Mouse (Mus musculus): ENCODE data around the gene Dusp7. TPM values are rescaled to one million over a fixed set of nuclear protein-coding genes. Genes with fewer than 3 reads are reported as not detected.

Gene Dusp7
- polyA plus RNA-seq, 2 experiments: 73.0 to 130 TPM

GRCm38 (mm10) chr9:106371776-106372175, 3.3 kb downstream of the Dusp7 start:
- H3K9me3 ChIP-seq (ENCODE audit: control insufficient read depth, low read length): no peaks in the 10 kb centered on the region
- no peak for ATAC-seq (ENCODE audit: low FRiP score, low read depth)
- 11% methylated on average over 6 of the region's 6 CpGs for WGBS
- no peak for TF ChIP-seq POLR2A (IDR thresholded peaks at IDR 0.05; ENCODE audit: borderline replicate concordance, extremely low read depth, insufficient read depth, insufficient read length)
- peak overlapping the region; percentile 95 for H3K4me2 ChIP-seq (replicated peaks; ENCODE audit: low read depth, low read length, severe bottlenecking)
- peak; percentile 51 for DNase-seq (ENCODE audit: low spot score)
- no peak overlapping the region for H3K27ac ChIP-seq (replicated peaks; ENCODE audit: low read depth, low read length)
- H3K4me3 ChIP-seq (replicated peaks; ENCODE audit: low read length): peak overlapping the region; percentile 88
- peak overlapping the region; percentile 46 for H3K9ac ChIP-seq (ENCODE audit: low read depth, low read length, severe bottlenecking)
- peaks cover 59% of the 10 kb centered on the region for H3K36me3 ChIP-seq (ENCODE audit: control insufficient read depth, insufficient read depth, low read length)
- H3K4me1 ChIP-seq (ENCODE audit: control insufficient read depth, insufficient read depth, low read length): peaks cover 33% of the 10 kb centered on the region
- H3K27me3 ChIP-seq (ENCODE audit: control insufficient read depth, insufficient read depth, low read length): no peaks in the 10 kb centered on the region

GRCm38 (mm10) chr9:106372431-106373412, 4.3 kb downstream of the Dusp7 start:
- Histone ChIP-seq H3K9me3 (ENCODE audit: control insufficient read depth, low read length) (no peaks in the 10 kb centered on the region), H3K4me3 (replicated peaks; ENCODE audit: low read length) (peak overlapping the region; percentile 10; the same call in 1 of the 2 replicates), H3K4me1 (ENCODE audit: control insufficient read depth, insufficient read depth, low read length) (peaks cover 36% of the 10 kb centered on the region), H3K27me3 (ENCODE audit: control insufficient read depth, insufficient read depth, low read length) (no peaks in the 10 kb centered on the region), H3K4me2 (replicated peaks; ENCODE audit: low read depth, low read length, severe bottlenecking) (peak overlapping the region; percentile 95), H3K36me3 (ENCODE audit: control insufficient read depth, insufficient read depth, low read length) (peaks cover 69% of the 10 kb centered on the region), H3K27ac (replicated peaks; ENCODE audit: low read depth, low read length) (no peak overlapping the region), H3K9ac (ENCODE audit: low read depth, low read length, severe bottlenecking) (no peak overlapping the region)
- TF ChIP-seq POLR2A (IDR thresholded peaks at IDR 0.05; ENCODE audit: borderline replicate concordance, extremely low read depth, insufficient read depth, insufficient read length): no peak
- WGBS: 88% methylated on average over 11 of the region's 11 CpGs
- ATAC-seq (ENCODE audit: low FRiP score, low read depth) (no peak), DNase-seq (ENCODE audit: low spot score) (no peak)

- H3K9ac ChIP-seq (ENCODE audit: low read depth, low read length, severe bottlenecking): no peak overlapping the region
- WGBS: 75% methylated on average over 7 of the region's 7 CpGs
- no peak overlapping the region for H3K27ac ChIP-seq (replicated peaks; ENCODE audit: low read depth, low read length)
Measured at GRCm38 (mm10) chr9:106373973-106374372, 5.5 kb downstream of the Dusp7 start.

DNA sequence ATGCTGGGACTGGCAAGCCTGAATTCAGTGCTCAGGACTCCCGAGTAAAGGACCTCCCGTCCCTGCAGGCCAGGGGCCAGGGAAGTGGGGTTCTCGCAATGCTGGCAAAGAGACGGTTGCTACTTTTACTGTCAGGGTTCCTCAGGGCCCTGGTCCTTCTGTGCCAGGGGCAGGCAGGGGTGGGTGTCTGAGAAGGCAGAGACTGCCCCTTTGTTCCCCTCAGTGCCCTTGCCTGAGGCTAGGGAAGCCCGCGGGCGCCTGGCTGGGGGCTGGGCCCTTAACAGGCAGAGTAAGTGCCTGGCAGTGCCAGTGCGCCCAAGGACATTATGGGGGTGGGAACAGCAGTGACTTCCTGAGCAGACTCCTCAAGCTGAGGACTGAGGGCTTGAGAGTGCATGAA, 8.8 kb downstream of the Dusp7 start:
- Histone ChIP-seq H3K4me3 (replicated peaks; ENCODE audit: low read length) (no peak overlapping the region), H3K4me2 (replicated peaks; ENCODE audit: low read depth, low read length, severe bottlenecking) (no peak overlapping the region), H3K9ac (ENCODE audit: low read depth, low read length, severe bottlenecking) (no peak overlapping the region), H3K4me1 (ENCODE audit: control insufficient read depth, insufficient read depth, low read length) (peaks cover 21% of the 10 kb centered on the region), H3K27ac (replicated peaks; ENCODE audit: low read depth, low read length) (no peak overlapping the region), H3K36me3 (ENCODE audit: control insufficient read depth, insufficient read depth, low read length) (peaks cover 60% of the 10 kb centered on the region), H3K9me3 (ENCODE audit: control insufficient read depth, low read length) (no peaks in the 10 kb centered on the region), H3K27me3 (ENCODE audit: control insufficient read depth, insufficient read depth, low read length) (no peaks in the 10 kb centered on the region)
- WGBS: 80% methylated on average over 8 of the region's 8 CpGs
- DNase-seq (ENCODE audit: low spot score): no peak
- ATAC-seq (ENCODE audit: low FRiP score, low read depth): no peak
- TF ChIP-seq POLR2A (IDR thresholded peaks at IDR 0.05; ENCODE audit: borderline replicate concordance, extremely low read depth, insufficient read depth, insufficient read length): no peak

More at GRCm38 (mm10) chr9:106373973-106374372, 5.5 kb downstream of the Dusp7 start:
- H3K27me3 ChIP-seq (ENCODE audit: control insufficient read depth, insufficient read depth, low read length): no peaks in the 10 kb centered on the region
- no peak for ATAC-seq (ENCODE audit: low FRiP score, low read depth)
- H3K4me1 ChIP-seq (ENCODE audit: control insufficient read depth, insufficient read depth, low read length): peaks cover 36% of the 10 kb centered on the region
- peaks cover 81% of the 10 kb centered on the region for H3K36me3 ChIP-seq (ENCODE audit: control insufficient read depth, insufficient read depth, low read length)
- TF ChIP-seq POLR2A (IDR thresholded peaks at IDR 0.05; ENCODE audit: borderline replicate concordance, extremely low read depth, insufficient read depth, insufficient read length): no peak
- H3K4me2 ChIP-seq (replicated peaks; ENCODE audit: low read depth, low read length, severe bottlenecking): no peak overlapping the region
- no peaks in the 10 kb centered on the region for H3K9me3 ChIP-seq (ENCODE audit: control insufficient read depth, low read length)
- H3K4me3 ChIP-seq (replicated peaks; ENCODE audit: low read length): no peak overlapping the region
- no peak for DNase-seq (ENCODE audit: low spot score)

DNA sequence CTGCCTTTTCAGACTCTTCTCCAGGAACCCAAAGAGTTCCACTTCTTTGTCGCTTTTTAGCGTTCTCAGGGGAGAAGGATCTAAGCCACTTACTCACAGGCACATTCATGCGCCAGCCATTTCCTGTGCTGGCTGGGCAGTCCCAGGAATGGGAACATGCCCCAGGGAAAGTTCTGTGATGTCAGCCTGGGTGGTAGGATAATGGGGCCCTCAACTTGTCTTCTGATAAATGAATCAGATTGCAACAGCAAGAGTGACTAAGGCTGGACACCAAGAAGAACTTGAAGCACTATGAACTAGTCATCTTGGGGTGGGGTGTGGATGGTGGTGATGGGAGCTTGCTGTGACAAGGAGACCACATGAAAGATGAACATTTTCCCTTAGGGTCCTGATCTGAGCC, 9.6 kb downstream of the Dusp7 start:
- ATAC-seq (ENCODE audit: low FRiP score, low read depth) (no peak), DNase-seq (ENCODE audit: low spot score) (no peak)
- no peak overlapping the region for H3K4me2 ChIP-seq (replicated peaks; ENCODE audit: low read depth, low read length, severe bottlenecking)
- peaks cover 14% of the 10 kb centered on the region for H3K4me1 ChIP-seq (ENCODE audit: control insufficient read depth, insufficient read depth, low read length)
- H3K4me3 ChIP-seq (replicated peaks; ENCODE audit: low read length): no peak overlapping the region
- H3K9ac ChIP-seq (ENCODE audit: low read depth, low read length, severe bottlenecking): no peak overlapping the region
- no peak for TF ChIP-seq POLR2A (IDR thresholded peaks at IDR 0.05; ENCODE audit: borderline replicate concordance, extremely low read depth, insufficient read depth, insufficient read length)
- peaks cover 52% of the 10 kb centered on the region for H3K36me3 ChIP-seq (ENCODE audit: control insufficient read depth, insufficient read depth, low read length)
- H3K27ac ChIP-seq (replicated peaks; ENCODE audit: low read depth, low read length): no peak overlapping the region
- no peaks in the 10 kb centered on the region for H3K9me3 ChIP-seq (ENCODE audit: control insufficient read depth, low read length)
- no peaks in the 10 kb centered on the region for H3K27me3 ChIP-seq (ENCODE audit: control insufficient read depth, insufficient read depth, low read length)
- 58% methylated on average over 3 of the region's 3 CpGs for WGBS
